Mouse (Mus musculus) heart, embryonic 16.5 days (tissue): ENCODE results near the gene Smug1. TPM values are rescaled to one million over a fixed set of nuclear protein-coding genes. Genes with fewer than 3 reads are reported as not detected.
A peak's percentile ranks its signal among the peaks of the same experiment; 100 is the strongest.

ENCODE experiments used
- ATAC-seq: fragments of 200-750 bp; cut with Nextera tagmentation; replicated peaks from 2 replicates; pipeline ENCODE4 v1.8.0; 2017; ENCODE audit warnings: moderate number of reproducible peaks; ENCODE audit not compliant: insufficient read depth, low FRiP score; ENCODE audit errors: extremely low read depth
- H3K27ac ChIP-seq: fragments of 300-500 bp; sonication (generic); 2 replicates; pipeline ENCODE4 v1.5.1; 2014; ENCODE audit warnings: mild to moderate bottlenecking, low read length, control low read depth, moderate library complexity
- H3K27me3 ChIP-seq: fragments of 300-500 bp; sonication (generic); 2 replicates; pipeline ENCODE4 v1.6.1; 2014; ENCODE audit warnings: low read length, mixed read lengths; ENCODE audit not compliant: control insufficient read depth, insufficient read depth
- H3K36me3 ChIP-seq: fragments of 300-500 bp; sonication (generic); 2 replicates; pipeline ENCODE4 v1.6.1; 2014; ENCODE audit not compliant: control insufficient read depth, insufficient read depth
- H3K4me1 ChIP-seq: fragments of 300-500 bp; sonication (generic); 2 replicates; pipeline ENCODE4 v1.6.1; 2014; ENCODE audit warnings: low read length, mixed read lengths; ENCODE audit not compliant: control insufficient read depth, insufficient read depth
- H3K4me2 ChIP-seq: fragments of 300-500 bp; sonication (generic); 2 replicates; pipeline ENCODE4 v1.6.1; 2014; ENCODE audit warnings: low read depth, mild to moderate bottlenecking, control low read depth, low read length
- H3K4me3 ChIP-seq: fragments of 300-500 bp; sonication (generic); 2 replicates; pipeline ENCODE4 v1.5.1; 2014; ENCODE audit warnings: mild to moderate bottlenecking, control low read depth, low read length
- H3K9ac ChIP-seq: fragments of 300-500 bp; sonication (generic); 2 replicates; pipeline ENCODE4 v1.6.1; 2014; ENCODE audit warnings: low read length, control low read depth
- H3K9me3 ChIP-seq: fragments of 300-500 bp; sonication (generic); replicated peaks from 2 replicates; pipeline ENCODE4 v1.6.1; 2016; ENCODE audit warnings: low read length; ENCODE audit not compliant: control insufficient read depth
- WGBS: fragments of 180-500 bp; shearing (Covaris S2); extraction: QIAGEN DNeasy Blood & Tissue Kit; methylation state at CpG from one replicate; pipeline ENCODE4 v1.1.7; 2014; 5-methylcytosine and 5-hydroxymethylcytosine counted together
- polyA plus RNA-seq: library from polyadenylated mRNA; unstranded; fragments of >200 nt; fragmentation: Nextera tagmentation; extraction: Ambion mirVana; gene quantifications from 2 replicates; pipeline ENCODE4 v1.2.1, GENCODE M21; 2015

The Smug1 gene
- 14.9 and 17.1 TPM in 2 replicates for polyA plus RNA-seq

DNA sequence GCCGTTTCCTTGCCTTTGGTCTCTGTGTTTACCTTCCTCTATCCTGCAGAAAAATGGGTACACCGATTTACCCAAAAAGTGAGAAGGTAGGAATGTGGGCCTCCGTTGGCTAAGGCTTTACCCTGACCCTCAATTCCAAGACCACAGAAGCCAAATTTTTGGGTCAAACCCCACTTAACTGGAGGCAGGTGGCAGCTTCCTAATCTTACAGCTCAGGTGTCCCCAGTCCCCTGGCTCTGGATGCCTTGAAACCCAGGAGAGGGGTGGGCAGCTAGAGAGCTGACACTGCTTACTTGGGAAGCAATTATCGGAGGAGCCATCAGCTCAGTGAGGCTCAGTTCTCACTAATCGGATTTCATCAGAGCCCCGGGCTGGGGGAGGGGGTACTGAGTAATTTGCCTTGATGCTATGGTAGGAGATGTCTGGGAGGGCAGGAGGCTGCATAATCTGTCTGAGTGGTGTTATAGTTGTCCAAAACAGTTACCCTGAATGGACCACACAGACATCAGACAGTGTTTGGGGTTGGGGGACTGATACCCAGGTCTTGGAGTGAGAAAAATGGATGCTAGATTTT is at the start of gene Smug1:
Gene Smug1 (minus strand): TSS at position 51 of the 574 bp plus-strand sequence.
- Histone ChIP-seq H3K9me3 (no peaks in the 10 kb centered on the region), H3K9ac (no peak within 1 kb of the TSS), H3K4me2 (no peak within 1 kb of the TSS), H3K27me3 (peaks cover 62% of the 10 kb centered on the region), H3K4me3 (no peak within 1 kb of the TSS), H3K27ac (no peak within 1 kb of the TSS), H3K36me3 (no peaks in the 10 kb centered on the region), H3K4me1 (peaks cover 24% of the 10 kb centered on the region)
- no peak for ATAC-seq
- WGBS: 31% methylated on average over 6 of the region's 6 CpGs

DNA sequence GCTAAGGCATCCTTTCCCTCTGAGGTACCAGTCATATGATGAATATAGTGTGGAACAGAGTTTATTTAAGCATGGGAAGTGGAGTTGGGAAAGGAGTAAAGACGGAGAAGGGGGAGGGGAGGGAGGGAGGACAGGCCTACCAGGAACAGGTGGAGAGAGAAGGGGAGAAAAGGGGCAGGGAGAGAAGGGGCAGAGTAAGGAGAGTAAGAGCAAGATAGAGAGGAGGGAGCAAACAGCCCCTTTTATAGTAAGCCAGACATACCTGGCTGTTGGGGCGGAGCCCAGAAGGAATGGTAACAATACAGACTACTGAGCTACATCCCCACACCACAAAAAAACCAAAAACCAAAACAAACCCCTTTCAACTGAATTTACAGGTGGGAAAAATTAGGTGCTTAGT is 49.2 kb upstream of the Smug1 start:
- Histone ChIP-seq H3K9ac (no peak overlapping the region), H3K27me3 (no peaks in the 10 kb centered on the region), H3K9me3 (no peaks in the 10 kb centered on the region), H3K36me3 (peaks cover 11% of the 10 kb centered on the region), H3K4me3 (no peak overlapping the region), H3K4me2 (peak overlapping the region; percentile 83), H3K4me1 (peaks cover 28% of the 10 kb centered on the region), H3K27ac (peak overlapping the region; percentile 92)
- ATAC-seq: no peak
- 50% methylated on average over 2 of the region's 2 CpGs for WGBS

DNA sequence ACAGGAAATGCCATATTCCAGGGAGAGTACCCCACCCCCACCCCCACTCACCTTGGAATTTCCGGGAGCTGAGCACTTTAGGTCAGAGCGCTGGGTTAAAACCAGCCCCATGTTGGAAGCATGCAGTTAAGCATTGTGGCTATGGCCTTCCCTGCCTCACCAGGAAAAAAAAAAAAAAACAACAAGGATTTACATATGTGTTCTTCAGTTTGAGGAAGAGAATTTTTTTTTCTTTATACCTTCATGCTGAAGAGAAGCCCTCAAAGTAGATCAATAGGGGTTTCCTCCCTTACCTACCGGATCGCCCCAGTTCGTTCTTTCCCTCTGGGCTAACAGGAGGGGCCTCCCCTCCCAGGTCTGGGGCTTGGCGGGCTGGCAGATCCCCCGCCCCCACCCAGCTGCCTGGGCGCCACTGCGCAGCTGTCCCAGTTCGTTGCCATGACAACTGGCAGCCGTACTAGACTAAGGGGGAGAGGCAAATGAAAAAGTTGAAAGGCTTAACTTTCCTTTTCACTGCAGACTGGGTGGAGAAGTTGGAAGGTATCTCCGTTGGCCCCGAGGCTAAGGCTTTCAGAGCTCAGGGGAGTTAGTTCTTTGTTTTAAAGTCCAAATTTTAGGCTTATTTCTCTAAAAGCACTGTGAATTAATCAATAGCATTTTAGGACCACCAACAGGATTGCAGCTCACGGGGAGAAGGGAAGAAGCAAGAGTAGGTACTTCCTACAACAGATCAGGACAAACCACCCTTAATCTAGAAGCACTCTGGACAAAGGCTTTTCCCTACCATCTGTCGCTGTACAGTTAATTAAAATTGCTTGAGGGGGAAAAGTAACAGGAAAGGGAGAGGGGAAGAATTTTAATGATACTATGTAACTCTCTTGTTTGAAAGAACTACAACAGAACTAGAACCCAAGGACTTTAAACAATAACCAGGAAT is 48.3 kb upstream of the Smug1 start:
- Histone ChIP-seq H3K4me3 (peak overlapping the region; percentile 57), H3K9me3 (no peaks in the 10 kb centered on the region), H3K27me3 (no peaks in the 10 kb centered on the region), H3K36me3 (peaks cover 19% of the 10 kb centered on the region), H3K4me2 (peak overlapping the region; percentile 83), H3K4me1 (peaks cover 23% of the 10 kb centered on the region), H3K27ac (peak overlapping the region; percentile 92), H3K9ac (peak overlapping the region; percentile 72)
- ATAC-seq: peak; percentile 95
- 3% methylated on average over 15 of the region's 15 CpGs for WGBS

DNA sequence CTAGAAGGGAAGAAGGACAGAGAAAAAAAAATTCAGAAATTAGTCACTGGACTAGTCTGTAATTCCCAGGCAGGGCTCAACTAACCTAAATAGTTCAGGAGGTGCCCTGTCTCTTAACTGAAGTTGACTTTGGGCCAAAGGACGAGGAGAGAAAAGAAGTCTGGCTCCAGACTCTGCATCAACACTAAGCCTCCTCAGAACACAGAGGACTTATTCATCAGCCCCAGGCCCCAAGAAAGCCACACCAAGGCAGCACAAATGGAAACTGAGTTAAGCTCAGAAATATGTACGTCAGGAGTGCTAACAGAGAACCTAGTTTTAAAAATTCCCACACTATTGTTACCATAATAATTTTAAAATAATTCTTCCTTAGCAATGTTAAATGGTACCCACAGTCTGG is 47.3 kb upstream of the Smug1 start:
- Histone ChIP-seq H3K4me3 (peak overlapping the region; percentile 35), H3K4me1 (peaks cover 23% of the 10 kb centered on the region), H3K27ac (peak overlapping the region; percentile 78), H3K27me3 (no peaks in the 10 kb centered on the region), H3K36me3 (peaks cover 25% of the 10 kb centered on the region), H3K9me3 (no peaks in the 10 kb centered on the region), H3K4me2 (peak overlapping the region; percentile 58), H3K9ac (peak overlapping the region; percentile 59)
- WGBS: 18% methylated on average over 2 of the region's 2 CpGs
- no peak for ATAC-seq

DNA sequence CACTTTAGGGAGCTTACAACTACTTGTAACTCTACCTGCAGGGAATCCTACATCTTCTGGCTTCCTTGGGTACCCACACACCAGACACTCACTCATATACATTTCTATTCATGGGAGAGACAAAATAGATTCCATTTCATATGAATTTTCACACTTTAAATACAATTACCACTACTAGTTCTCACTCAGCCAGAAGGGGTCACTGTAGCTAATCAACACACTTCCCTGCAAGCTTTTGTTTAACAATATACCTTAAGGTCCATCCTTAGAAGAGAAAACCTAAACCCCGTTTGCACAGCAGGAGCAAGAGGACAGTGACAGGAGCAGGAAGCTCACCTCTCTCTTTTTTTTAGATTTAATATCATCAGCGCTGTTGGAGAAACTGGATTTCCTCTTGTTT is 38.3 kb upstream of the Smug1 start:
- H3K9ac ChIP-seq: no peak overlapping the region
- no peaks in the 10 kb centered on the region for H3K27me3 ChIP-seq
- ATAC-seq: no peak
- no peak overlapping the region for H3K4me2 ChIP-seq
- H3K4me3 ChIP-seq: no peak overlapping the region
- H3K4me1 ChIP-seq: peaks cover 21% of the 10 kb centered on the region
- no peak overlapping the region for H3K27ac ChIP-seq
- H3K9me3 ChIP-seq: no peaks in the 10 kb centered on the region
- H3K36me3 ChIP-seq: peaks cover 38% of the 10 kb centered on the region
- WGBS: 61% methylated on average over 2 of the region's 2 CpGs

DNA sequence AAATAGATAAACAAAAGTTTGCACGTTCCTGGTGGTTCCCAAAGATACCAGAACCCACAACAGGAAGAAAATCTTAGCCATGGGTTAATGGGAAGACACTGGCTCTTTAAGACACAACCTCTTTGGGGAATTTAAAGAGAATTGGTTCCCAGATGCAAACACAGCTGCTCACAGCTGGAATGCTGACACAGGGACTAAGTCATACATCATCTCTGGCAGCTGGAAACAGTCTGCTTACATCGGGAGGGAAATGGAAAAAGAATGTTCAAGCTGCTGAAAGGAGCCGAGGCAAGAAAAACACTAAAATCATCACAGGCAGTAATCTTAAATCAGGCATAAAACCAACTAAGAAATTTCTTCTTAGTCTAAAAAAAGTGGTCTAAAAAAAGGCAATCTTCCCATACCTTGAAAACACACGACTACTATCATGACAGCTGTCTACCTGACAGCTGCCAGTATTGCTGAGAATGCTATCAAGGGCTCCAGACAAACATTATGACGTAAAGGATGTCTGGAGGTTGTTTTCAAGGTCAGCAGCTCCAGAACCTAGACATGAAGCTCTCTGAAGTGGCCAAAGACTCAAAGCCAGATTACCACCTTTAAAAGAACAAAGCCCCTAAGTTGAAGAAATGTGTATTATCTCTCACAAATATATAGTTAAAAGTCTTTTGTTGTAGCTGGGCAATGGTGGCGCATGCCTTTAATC is 35.3 kb upstream of the Smug1 start:
- 28% methylated on average over 6 of the region's 6 CpGs for WGBS
- no peak overlapping the region for H3K9ac ChIP-seq
- no peak overlapping the region for H3K4me3 ChIP-seq
- ATAC-seq: 0 out of 2 replicates have a peak, but pooled peaks have one; percentile 20
- no peaks in the 10 kb centered on the region for H3K9me3 ChIP-seq
- no peak overlapping the region for H3K4me2 ChIP-seq
- H3K27me3 ChIP-seq: no peaks in the 10 kb centered on the region
- peak overlapping the region; percentile 82 for H3K27ac ChIP-seq
- peaks cover 23% of the 10 kb centered on the region for H3K4me1 ChIP-seq
- peaks cover 40% of the 10 kb centered on the region for H3K36me3 ChIP-seq

DNA sequence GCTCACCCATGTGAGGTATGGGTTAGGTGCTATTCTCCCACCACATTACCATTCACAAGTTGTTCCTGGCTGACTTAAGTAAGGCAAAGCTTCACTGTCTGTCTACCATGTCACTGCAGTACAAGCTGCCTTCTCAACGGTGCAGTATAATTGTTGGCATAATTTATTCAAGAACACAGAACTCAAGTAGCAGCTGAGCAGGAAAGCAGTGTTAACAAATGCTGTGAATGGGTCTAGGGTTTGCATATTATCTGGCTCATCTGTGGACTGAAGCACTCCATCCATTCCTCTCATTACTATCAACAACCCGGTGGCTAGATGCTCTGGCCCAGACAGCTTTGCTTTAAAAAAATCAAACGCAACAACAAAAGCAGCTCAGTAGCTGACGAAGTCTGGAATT is 30.9 kb upstream of the Smug1 start:
- no peaks in the 10 kb centered on the region for H3K9me3 ChIP-seq
- no peak for ATAC-seq
- H3K9ac ChIP-seq: no peak overlapping the region
- H3K36me3 ChIP-seq: peaks cover 31% of the 10 kb centered on the region
- H3K4me3 ChIP-seq: no peak overlapping the region
- no peaks in the 10 kb centered on the region for H3K27me3 ChIP-seq
- 75% methylated on average over 4 of the region's 4 CpGs for WGBS
- peaks cover 26% of the 10 kb centered on the region for H3K4me1 ChIP-seq
- H3K4me2 ChIP-seq: no peak overlapping the region
- H3K27ac ChIP-seq: no peak overlapping the region

DNA sequence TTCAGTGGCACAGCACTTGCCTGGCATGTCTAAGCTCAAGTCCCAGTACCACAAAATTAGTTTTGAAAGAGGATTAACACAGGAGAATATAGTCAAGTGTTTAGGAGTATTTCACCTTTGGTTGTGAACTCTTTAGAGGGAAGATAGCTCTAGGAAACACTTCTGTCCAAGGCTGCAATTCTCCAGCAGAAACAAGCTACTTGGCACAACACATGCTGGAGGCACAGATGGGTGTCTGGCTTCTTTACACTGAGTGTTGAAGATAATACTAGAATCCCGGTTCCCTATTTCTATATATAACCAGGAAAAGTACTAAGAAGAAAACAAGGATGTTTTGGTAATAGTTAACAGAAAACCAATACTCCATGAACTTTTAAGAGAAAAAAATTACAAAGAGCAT is 29.9 kb upstream of the Smug1 start:
- Histone ChIP-seq H3K4me1 (peaks cover 17% of the 10 kb centered on the region), H3K4me3 (no peak overlapping the region), H3K9me3 (no peaks in the 10 kb centered on the region), H3K36me3 (peaks cover 34% of the 10 kb centered on the region), H3K27ac (no peak overlapping the region), H3K4me2 (no peak overlapping the region), H3K27me3 (no peaks in the 10 kb centered on the region), H3K9ac (no peak overlapping the region)
- WGBS: 25% methylated on average over 1 of the region's 1 CpGs
- no peak for ATAC-seq
